Mouse (Mus musculus): ENCODE measurements around the gene Epha3.

The Epha3 gene

DNA sequence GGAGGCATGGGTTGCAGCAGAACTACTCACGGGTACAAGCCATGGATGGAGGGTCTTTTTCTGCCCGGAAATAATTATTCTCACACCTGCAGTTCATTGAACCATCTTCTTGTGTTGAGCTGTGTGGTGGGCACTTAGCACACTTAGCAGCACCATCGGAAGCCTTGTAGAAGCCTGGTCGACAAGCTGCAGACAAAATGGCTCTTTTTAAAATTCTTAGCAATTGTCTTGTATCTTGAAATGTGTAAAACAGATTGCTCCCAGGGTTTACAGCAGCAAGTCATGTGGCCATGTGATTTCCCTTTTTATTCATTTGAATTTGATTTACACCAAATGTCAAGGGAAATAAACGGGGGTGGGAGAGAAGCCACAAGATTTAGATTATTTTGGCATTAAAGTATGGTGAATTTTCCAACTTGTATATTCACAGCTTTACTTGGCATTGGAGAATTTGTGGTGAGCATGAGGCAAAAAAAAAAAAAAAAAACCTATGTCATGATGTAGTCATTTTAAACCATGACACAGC, 210.5 kb downstream of the Epha3 start:
- no peak for DNase-seq (ENCODE audit: low read depth)

DNA sequence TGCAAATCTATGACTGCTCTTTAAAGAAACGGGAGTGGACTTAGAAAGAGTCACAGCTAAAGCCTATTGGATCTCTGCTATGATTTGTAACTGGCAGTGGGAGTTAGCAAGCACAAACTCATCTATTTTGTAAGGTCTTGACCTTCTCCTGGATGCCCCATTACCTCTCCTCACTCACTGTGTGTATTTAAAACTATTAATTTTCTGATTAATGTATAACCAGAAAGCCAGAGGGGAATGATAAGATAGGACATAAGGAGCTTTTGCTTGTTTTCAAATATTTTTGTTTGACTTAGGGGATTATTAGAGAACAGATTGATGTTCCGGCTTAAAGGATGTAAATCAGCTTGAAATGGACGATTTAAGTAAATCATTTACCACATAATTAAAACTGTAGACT, 213.2 kb downstream of the Epha3 start:
- no peak for DNase-seq (ENCODE audit: low read depth)

DNA sequence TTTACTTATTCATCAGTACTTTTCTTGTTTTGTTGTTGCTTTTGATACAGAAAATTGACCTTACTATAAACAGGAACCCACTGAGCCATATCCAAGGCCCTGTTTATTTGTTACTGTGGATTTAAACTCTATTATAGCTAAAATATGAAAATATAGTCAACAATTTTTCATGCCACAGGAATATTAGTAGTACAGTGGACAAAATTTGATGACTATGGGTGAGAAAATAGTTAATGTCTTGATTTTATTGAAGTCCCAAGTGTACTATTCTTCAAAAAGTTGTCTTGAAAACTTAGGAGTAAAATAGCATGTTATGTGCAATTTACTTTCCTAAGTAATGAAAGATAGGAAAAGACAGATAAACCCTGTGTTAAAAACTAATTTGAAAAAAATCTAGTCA, 217.4 kb downstream of the Epha3 start:
- no peak for DNase-seq (ENCODE audit: low read depth)

DNA sequence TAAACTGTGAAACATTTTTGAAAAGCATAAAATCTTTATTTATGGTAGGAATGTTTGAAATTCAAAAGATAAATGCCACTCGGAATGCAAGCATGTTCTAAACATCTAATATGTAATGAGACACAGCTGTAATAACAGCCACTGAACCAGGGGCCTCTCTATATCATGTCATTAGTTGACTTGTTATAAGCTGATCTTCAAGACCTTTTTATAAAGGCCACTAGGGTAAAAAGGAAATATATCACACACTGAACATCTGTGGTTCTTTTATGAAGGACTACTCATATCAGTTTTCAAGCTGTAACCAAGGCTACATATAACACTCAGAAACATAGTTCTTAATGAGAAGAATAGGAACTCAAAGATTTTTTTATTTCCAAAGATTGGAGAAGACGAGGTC, 221.3 kb downstream of the Epha3 start:
- DNase-seq (ENCODE audit: low read depth), result no peak

DNA sequence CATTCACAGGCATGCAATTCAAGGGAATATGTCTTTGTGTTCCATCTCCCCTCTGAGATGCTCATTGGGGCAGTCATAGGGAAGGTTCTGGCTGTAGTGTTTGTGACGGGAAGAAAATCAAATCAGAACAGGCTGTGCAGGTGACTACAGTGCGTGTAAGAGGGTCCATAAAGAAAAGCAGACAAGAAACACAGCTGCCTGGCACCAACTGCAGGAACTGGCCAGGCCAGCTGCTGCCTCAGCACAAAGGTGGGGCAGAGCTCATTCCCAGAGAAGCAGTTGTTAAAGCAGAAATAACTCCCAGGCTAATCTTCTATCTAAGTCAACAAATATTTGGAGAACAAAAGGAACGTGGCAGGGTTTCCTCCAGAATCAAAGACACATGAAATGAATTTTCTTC, 222.4 kb downstream of the Epha3 start:
- DNase-seq (ENCODE audit: low read depth), result no peak

DNA sequence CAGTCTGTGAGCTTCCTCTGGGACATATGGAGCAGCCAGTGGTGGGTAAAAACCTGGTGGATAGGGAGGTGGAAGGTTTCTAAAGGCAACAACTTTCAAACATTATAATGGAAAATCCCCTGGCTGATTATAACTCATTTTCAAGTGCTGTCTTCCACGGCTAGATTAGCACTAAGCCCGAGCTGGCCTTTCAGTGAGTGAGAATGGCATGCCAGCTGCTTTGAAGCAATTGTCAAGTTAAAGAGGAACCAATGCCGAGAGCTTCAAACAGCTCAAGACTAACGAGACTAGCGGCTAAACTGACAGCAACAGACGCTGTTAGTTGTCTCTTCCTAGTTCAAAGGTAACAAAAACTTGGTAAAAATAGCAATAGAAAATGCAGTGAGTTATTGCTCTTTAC, 225.3 kb downstream of the Epha3 start:
- DNase-seq (ENCODE audit: low read depth), result no peak

DNA sequence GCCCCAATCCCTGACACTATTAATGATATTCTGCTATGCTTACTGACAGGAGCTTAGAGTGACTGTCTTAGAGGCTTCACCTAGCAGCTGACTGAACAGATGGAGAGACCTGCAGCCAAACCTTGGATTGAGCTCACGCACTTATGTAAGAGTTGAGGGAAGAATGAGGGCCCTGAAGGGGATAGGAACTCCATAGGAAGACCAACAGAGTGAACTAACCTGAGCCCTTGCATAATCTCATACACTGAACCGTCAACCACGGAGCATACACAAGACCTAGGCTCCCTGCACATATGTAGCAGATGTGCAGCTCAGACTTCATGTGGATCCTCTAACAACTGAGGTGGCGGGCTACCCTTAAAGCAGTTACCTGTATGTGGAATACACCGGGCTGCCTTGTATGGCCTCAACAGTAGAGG, 230.2 kb downstream of the Epha3 start:
- DNase-seq (ENCODE audit: low read depth), result no peak

DNA sequence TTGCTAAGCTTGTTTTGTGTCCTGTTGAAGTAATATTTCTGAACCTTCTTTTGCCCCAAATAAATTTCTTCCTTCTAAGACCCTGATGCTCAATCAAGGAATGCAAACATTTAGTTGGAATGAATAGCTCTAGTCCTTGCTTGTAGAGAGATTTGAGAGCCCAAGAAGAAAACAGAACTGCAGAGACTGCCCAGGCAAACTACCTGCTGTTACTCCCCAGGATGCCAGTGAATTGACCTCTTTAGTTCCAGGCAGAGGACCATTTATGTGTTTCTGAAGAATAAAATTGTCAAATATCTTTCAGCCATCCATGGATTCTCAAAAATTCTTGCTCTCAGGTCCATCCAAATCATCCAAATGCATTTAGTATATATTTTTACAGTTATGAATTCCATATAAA, 238.7 kb downstream of the Epha3 start:
- no peak for DNase-seq (ENCODE audit: low read depth)

DNA sequence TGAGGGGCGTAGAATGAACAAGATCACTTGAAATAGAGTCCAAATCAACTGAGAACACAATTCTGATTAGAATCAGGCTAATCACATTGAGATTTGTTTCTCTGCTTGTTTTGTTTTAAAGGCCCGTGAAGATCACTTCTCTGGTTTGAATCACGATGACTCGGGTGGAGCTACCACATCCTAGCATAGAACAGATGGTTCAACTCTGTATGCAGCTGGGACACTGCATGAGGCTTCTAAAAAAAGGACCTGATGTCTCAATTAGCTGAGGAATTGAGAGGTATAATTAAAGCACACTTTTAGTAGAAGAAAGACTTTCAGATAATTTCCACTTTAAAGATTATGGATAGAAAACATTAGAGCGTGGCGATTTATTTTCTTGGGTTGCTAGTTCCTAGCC, 242.1 kb downstream of the Epha3 start:
- no peak for DNase-seq (ENCODE audit: low read depth)

DNA sequence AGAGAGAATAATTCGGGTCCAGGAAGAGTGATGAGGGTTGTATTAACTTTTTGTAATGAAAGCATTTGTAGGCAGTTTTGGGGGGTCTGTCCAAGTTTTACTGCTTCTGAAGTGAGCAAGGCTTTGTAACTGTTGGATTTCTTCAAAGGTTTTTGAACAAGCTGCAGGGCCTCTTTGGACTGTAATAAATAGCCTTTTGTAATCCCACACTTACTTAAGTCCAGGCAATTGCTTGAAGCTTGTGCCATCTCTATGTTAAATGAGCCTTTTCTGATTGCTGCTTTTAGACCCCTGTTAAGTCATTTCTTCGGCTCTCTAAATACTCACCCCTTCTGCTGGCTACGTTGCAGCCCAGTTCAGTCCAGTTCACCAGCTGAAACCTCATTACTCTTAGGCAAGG, 248.6 kb downstream of the Epha3 start:
- no peak for DNase-seq (ENCODE audit: low read depth)

DNA sequence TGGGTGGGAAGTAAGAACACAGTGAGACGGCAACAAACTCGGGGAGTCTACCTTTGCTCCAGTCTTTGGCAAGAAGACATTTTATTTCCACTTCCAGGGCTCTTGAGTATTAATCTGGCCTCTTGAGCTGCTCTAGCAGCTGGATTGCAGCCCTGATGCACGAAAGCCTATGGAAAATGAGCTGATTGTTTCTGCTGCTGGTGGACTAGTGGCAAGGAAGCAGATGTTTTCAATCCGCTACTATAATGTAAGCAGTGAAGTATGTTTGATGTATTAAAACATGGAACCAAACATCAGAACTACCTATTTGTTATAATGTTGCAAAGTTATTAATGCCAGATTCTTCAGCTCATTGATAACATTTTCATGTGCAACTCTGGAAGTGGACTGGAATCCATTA, 251.0 kb downstream of the Epha3 start:
- no peak for DNase-seq (ENCODE audit: low read depth)

DNA sequence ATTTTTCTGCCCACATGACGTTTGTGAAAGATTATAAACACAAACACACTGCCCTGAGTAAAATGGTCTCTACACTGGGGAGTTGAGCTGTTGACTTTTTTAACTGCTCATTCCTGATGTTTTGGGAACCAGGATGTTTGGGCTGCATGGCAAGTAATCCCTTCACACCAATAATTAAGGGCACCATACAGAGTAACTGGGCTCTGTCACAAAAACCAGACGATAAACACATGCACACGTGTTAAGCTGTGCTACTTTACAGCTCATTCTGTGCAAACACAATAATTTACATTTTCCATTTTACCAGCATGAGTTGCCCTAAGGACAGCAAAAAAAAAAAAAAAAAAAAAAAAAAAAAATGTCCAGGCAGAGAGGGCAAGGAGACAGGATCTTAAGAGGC, 263.7 kb downstream of the Epha3 start:
- no peak for DNase-seq (ENCODE audit: low read depth)

DNA sequence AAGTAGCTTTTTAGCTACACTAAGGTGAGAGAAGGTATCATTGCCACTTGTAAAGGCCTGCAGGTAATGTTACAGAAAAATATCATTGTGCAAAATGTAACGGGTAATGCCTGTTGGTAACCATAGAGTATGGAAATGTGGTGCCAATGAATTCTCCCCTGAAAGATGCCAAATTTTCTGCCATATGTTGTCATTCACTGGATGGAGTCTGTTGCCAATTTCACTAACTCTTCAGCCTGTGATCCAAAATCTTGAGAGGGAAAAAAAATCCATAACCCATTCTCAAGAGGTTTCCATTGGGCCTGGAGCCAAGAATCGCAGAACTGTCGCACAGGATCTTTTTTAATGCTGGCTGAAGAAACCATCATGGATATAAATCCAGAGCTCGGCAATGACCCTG, 269.3 kb downstream of the Epha3 start:
- no peak for DNase-seq (ENCODE audit: low read depth)

DNA sequence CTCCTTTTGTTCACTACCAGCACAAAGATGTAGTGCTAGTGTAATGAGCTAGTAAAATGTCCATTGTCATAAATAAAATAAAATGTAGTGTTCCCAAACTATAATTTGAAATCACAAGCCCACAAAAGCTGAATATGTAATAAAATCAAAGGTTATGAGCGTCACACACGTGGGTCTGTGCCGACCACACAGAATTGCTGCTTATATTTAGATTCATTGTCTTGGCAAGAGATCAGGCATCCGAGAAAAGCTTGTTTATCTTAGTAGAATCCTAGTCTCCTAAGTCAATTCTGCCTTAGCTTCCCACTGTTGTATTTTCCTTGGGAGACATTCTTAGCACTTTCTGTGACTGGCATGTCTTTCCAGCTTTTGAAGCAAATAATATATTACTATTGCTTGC, 294.2 kb downstream of the Epha3 start:
- DNase-seq (ENCODE audit: low read depth), result no peak

DNA sequence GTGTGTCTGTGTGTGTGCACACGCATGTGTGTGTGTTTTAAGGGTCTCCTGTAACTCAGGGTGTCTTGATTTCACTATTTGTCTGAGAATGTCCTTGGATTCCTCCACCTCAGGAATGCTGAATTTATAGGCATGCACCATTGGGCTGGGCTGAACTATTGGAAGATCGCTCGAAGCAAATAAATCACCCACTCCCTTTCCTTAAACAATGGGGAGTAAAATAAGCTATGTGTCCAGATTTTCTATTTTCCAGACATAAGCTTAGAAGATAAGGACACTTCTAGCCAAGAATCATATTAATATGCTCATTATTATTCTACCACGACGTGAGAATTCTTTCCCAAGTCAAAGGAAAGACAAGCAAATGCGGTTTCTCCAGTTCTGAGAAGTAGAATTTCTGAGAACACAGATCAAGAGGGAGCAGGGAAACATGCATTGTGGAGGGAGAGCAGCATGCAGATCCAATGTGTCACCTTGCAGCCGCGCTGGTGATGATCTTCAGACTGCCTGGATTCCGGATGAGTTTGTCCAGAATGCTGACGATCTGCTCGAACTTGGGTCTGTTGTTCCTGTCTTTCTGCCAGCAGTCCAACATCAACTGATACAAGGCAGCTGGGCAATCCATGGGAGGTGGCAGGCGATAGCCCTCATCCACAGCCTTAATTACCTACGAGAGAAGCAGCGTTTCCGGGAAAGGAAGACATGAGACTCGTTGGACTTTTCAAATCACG, 297.7 kb downstream of the Epha3 start:
- DNase-seq (ENCODE audit: low read depth), result no peak

DNA sequence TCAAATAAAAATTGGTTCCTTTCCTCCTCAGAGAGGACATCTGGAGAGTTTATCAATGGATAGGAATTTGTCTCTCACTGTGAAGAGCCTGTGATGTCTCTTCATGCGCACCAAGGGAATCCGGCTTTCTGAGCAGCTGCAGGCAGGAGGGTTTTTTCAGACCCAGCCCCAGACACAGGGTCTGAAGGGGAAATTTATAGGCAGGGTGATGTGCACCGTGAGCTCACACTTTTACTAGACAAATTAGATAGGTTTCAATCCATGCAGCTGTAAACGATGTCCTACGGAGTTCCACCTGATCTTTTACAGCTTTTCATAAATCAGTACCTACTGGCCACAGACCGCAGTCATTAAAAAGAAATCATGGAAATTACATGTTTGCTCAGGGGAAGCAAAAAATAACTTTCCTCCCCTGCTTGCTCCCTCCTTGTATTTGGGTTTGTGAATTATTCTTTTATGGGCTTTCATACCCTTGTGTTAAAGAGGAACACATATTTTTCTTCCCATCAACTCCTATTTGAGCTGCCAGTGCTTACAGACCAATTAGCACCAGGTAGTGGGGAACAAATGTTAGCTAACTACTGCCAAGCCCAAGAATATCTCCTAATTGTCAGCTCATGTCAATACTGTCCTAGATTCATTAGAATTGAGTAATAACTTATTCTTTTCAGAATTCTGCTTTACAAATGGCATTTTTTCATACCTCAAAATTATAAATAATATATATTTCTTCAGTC, 307.4 kb downstream of the Epha3 start:
- DNase-seq (ENCODE audit: low read depth), result no peak

DNA sequence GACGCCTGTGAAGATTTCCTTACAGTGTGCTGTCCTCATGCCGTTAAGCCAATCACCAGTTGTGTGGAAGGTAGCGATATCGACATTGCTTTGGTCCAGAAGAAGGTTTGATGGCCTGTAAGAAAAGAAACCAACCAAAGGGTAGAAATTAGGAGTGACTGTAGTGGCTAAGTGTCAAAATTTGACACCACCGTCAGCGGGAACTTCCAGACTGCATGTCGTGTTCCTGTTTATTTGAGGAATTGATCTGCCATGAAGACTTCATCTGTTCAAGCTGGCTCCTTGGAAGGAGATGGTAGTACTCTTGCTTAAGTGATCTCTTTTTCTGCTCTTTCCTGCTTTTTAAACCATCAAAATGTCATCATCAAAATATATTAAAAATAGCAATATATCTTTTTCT, 311.4 kb downstream of the Epha3 start:
- DNase-seq (ENCODE audit: low read depth), result no peak

DNA sequence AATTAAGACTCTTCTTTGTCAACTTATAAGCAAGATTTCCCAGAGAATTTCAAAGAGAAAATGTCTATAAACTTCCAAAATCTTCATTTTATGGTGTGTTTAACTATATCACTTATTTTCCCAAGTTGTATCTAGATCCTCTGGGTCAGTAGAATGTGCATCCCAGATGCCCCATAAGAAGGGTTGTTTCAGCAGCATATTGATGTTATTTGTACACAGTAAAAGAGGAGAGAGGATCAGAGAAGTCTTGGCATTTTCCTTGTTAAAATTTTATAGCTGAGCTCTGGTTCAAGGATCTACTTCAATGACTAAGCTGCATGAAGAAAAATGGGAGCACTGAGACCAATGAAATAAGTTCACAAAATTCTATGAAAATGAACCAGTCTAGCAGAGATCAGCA, 324.5 kb downstream of the Epha3 start:
- DNase-seq (ENCODE audit: low read depth), result no peak

DNA sequence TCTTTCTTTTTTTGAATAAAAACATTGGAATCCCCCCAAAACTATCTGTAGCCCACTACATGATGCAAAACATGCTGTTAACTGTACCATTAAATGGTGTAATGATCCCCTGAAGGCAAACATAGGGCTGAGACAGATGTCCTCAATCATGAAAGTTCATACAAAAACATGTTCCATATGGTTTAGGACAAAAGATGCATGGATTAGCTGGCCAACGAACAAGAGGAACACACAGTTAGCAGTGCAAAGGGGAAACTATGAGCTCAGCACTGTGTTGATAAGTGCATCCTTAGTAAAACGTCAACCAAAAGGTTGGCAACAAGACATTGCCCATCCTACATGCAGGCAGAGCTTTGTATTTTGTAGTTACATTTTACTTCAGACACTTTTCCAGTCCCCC, 335.2 kb downstream of the Epha3 start:
- no peak for DNase-seq (ENCODE audit: low read depth)

DNA sequence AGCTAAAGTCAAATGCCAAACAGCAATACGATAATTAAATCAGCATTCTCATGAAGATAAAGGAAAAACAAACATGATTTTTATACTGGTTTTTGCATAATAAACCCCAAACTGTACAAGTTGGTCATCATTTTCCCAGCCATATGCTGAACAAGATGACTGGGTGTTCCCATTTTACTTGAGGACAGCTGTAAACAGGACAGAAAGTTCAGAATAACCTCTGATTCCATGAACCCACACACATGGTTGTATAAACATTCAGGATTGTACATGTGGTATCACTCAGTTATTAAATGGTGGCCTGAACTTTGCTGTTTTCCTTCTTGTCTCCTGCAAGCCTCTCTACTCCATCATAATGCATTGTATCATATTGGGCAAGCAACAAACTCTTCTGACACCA, 346.3 kb downstream of the Epha3 start:
- no peak for DNase-seq (ENCODE audit: low read depth)

DNA sequence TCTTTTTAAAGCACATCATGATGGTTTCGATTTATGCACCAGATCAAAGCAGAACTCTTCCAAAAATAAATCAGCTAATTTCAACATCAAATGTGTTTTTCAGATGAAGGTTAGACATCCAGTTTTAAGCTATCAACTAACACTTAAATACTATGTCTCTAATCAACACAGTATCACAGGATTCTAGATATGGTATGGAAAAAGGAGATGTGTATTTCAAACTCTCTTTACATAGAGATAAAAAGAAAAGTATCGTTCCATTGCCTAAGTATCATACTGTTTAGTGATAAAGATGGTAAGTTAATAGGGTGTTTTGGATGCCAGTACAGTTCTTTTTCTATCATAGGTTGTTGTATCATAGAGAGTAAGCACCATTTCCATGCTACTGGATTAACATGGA, 353.9 kb downstream of the Epha3 start:
- no peak for DNase-seq (ENCODE audit: low read depth)

DNA sequence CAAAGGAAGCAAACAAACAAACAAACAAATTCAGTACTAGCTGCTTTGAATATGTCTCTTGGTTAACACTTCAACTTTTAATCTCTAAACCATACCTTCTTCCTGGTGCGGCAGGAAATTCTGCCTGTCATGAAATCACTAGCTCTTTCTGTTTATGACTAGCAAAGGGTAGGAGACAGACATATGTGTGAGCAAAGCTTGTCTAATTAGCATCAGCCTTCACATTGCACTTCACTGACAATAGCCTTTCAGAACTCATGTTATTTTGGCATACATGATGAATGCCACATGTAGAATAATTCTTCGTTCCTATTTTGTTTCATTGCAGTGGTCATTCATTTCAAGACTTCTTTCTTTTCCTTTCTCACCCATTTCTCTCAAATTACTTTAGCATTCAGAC, 357.5 kb downstream of the Epha3 start:
- DNase-seq (ENCODE audit: low read depth), result no peak

DNA sequence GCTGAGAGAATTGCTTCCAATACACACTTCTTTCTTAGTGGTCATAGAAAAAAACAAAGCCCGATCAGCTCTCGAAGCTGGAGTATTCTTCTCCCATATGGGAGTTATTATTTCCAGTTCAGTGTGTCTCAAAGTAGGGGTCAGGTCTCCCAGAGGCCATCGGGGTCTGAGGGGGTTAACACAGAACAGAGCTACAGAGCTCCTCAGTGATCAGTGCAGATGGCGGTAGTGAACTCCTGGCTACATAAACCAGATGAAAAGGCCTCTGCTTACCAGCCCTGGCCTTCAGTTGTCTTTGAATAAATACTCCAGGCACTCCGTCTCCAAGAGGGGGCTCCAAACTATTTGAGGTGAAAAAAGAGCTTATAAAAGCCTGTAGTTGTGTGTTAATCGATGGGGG, 362.5 kb downstream of the Epha3 start:
- no peak for DNase-seq (ENCODE audit: low read depth)

DNA sequence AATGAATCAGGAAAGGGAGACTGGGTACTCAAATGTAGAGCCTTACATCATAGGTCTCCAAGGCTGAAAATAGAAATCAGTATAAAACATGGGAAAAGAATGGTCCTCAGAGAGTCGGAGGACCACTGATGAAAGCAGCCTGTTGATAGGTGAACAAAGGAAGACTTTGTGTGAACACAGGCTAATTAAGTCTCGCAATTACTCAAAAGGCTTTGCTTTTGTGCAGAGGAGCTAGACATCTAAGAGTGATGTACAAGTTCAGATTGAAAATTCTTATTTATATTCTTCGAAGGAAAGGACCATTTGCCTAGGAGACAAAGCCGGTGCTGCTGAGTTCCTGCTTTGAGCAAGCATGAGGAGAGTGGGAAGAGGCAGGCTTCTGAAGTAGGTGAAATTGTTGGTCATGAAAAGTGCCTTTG, 363.0 kb downstream of the Epha3 start:
- DNase-seq (ENCODE audit: low read depth), result no peak

Measured in fibroblast of lung, adult 2 months (primary cell).